Mouse (Mus musculus): ENCODE results near the gene Pacs1.

- TF ChIP-seq CTCF (IDR thresholded peaks at IDR 0.05; ENCODE audit: low read depth): no peak
- TF ChIP-seq EP300 (IDR thresholded peaks at IDR 0.05; ENCODE audit: low read depth): no peak
Measured at GRCm38 (mm10) chr19:5309025-5309424, 36.1 kb upstream of the Pacs1 start.

Data from liver, embryonic 14.5 days (tissue).